Mouse (Mus musculus) ES-Bruce4 (cell line): ENCODE measurements around the gene Ccdc157.

ENCODE experiments used
- CTCF ChIP-seq: IDR thresholded peaks from one replicate; pipeline ENCODE4 v1.8.1; 2011; ENCODE audit warnings: low read depth, low read length
- EP300 ChIP-seq: IDR thresholded peaks from 2 replicates; pipeline ENCODE4 v1.6.1; 2011; ENCODE audit warnings: low read depth, low read length; ENCODE audit not compliant: insufficient read depth
- POLR2A ChIP-seq: IDR thresholded peaks from one replicate; pipeline ENCODE4 v1.8.1; 2011; ENCODE audit warnings: low read length; ENCODE audit not compliant: insufficient read depth

DNA sequence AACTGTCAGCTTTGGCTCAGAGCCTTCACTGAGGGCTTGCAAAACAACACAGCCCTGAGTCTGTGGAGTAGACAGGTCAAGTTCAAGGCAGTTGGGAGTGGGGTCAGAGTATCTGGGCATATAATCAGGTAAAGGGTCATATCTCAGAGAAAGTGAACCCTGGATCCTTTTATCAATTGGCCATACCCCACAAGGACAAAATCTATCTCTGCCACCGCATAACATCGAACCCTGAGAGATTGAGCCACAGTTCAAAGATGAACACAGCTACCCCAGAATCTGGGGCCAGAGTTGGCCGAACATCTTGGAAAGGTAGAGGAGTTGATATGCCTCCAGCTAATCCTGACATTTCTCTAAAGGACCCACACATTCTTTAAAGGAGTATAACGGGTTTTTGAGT lies 48.1 kb downstream of the Ccdc157 start:
- TF ChIP-seq EP300 (no peak), CTCF (no peak), POLR2A (no peak)
